In genomic region chr8:122568881-122569309, GRCm38 (mm10) we compare ENCODE assay signal across 8 mouse cellular contexts. TPM values are rescaled to one million over a fixed set of nuclear protein-coding genes. Genes with fewer than 3 reads are reported as not detected.
DNase-seq lines count a peak whose midpoint lies in the region; ATAC-seq lines count a peak whose summit lies in the region.

No protein-coding gene starts in this region.

- intact Hi-C loops in heart, postnatal 10 days (cut with DNase I), result no loop called here

- H3K4me3 ChIP-seq in heart, embryonic 13.5 days, result peak overlapping the region; percentile 93
- H3K4me3 ChIP-seq in hindbrain, embryonic 13.5 days, result peak overlapping the region; percentile 75
- peak overlapping the region; percentile 74 for H3K4me3 ChIP-seq in midbrain, embryonic 13.5 days (replicated peaks)

- H3K36me3 ChIP-seq in heart, embryonic 13.5 days, result peaks cover 47% of the 10 kb centered on the region
- peaks cover 30% of the 10 kb centered on the region for H3K36me3 ChIP-seq in hindbrain, embryonic 13.5 days
- H3K36me3 ChIP-seq in midbrain, embryonic 13.5 days, result peaks cover 31% of the 10 kb centered on the region

- 24% methylated on average over 10 of the region's 10 CpGs for WGBS in heart, embryonic 13.5 days
- WGBS in hindbrain, embryonic 13.5 days, result 15% methylated on average over 10 of the region's 10 CpGs
- 10% methylated on average over 10 of the region's 10 CpGs for WGBS in midbrain, embryonic 13.5 days

- H3K27ac ChIP-seq in heart, embryonic 13.5 days (replicated peaks), result peak overlapping the region; percentile 17; the same call in 1 of the 2 replicates
- H3K27ac ChIP-seq in hindbrain, embryonic 13.5 days, result no peak overlapping the region
- no peak overlapping the region for H3K27ac ChIP-seq in midbrain, embryonic 13.5 days

- H3K4me2 ChIP-seq in heart, embryonic 13.5 days, result peak overlapping the region; percentile 83
- H3K4me2 ChIP-seq in hindbrain, embryonic 13.5 days, result peak overlapping the region; percentile 95
- H3K4me2 ChIP-seq in midbrain, embryonic 13.5 days (replicated peaks), result peak overlapping the region; percentile 95

- no peaks in the 10 kb centered on the region for H3K27me3 ChIP-seq in heart, embryonic 13.5 days (replicated peaks)
- no peaks in the 10 kb centered on the region for H3K27me3 ChIP-seq in hindbrain, embryonic 13.5 days
- H3K27me3 ChIP-seq in midbrain, embryonic 13.5 days, result no peaks in the 10 kb centered on the region

- no peak for ATAC-seq in heart, embryonic 13.5 days (ENCODE audit: extremely low read depth, insufficient number of reproducible peaks, low FRiP score, low TSS enrichment)
- no peak for ATAC-seq in hindbrain, embryonic 13.5 days (ENCODE audit: low FRiP score)
- no peak for ATAC-seq in midbrain, embryonic 13.5 days

- no peak for DNase-seq in heart, postnatal 10 days
- peak; percentile 72 for DNase-seq in MN1 (ENCODE audit: low spot score)
- DNase-seq in Muller cell, postnatal 12 days (ENCODE audit: inconsistent ontology term), result no peak
- DNase-seq in layer of hippocampus, adult 11-12 months (ENCODE audit: low spot score), result no peak
- DNase-seq in layer of hippocampus, postnatal 25 days (ENCODE audit: extremely low spot score in 1 of 2, low spot score in 1 of 2), result no peak

- H3K4me1 ChIP-seq in heart, embryonic 13.5 days, result peaks cover 32% of the 10 kb centered on the region
- peaks cover 28% of the 10 kb centered on the region for H3K4me1 ChIP-seq in hindbrain, embryonic 13.5 days (replicated peaks)
- H3K4me1 ChIP-seq in midbrain, embryonic 13.5 days (replicated peaks), result peaks cover 34% of the 10 kb centered on the region

- no peaks in the 10 kb centered on the region for H3K9me3 ChIP-seq in heart, embryonic 13.5 days
- H3K9me3 ChIP-seq in hindbrain, embryonic 13.5 days, result no peaks in the 10 kb centered on the region
- H3K9me3 ChIP-seq in midbrain, embryonic 13.5 days, result no peaks in the 10 kb centered on the region

- peak overlapping the region; percentile 97 for H3K9ac ChIP-seq in heart, embryonic 13.5 days
- peak overlapping the region; percentile 59 for H3K9ac ChIP-seq in hindbrain, embryonic 13.5 days
- H3K9ac ChIP-seq in midbrain, embryonic 13.5 days (replicated peaks), result peak overlapping the region; percentile 77

RNA-seq across cellular contexts. Expression of gene Cdt1, which starts 1.1 kb away (rescaled TPM):
- 31.0 and 34.6 TPM in 2 replicates for polyA plus RNA-seq in heart, embryonic 13.5 days (2015; fragmentation: Nextera tagmentation; extraction: Ambion mirVana)
- total RNA-seq in heart, postnatal 10 days (2021), result 10 to 100 TPM in 1 of 2 experiments, 1 to 10 TPM in 1; 9.7 to 14.0 TPM
- 9.9 and 10.4 TPM in 2 replicates for polyA plus RNA-seq in hindbrain, embryonic 13.5 days (2015; fragmentation: Nextera tagmentation; extraction: Ambion mirVana)
- polyA plus RNA-seq in midbrain, embryonic 13.5 days (2015; fragmentation: Nextera tagmentation; extraction: Ambion mirVana), result 13.8 and 14.1 TPM in 2 replicates
- total RNA-seq in layer of hippocampus, postnatal 25 days (2021), result 1 to 10 TPM; 1.1 to 1.6 TPM

RNA-seq across cellular contexts. Expression of gene Aprt, which starts 7.8 kb away (rescaled TPM):
- polyA plus RNA-seq in heart, embryonic 13.5 days (2015; fragmentation: Nextera tagmentation; extraction: Ambion mirVana), result 251 and 271 TPM in 2 replicates
- 10 to 100 TPM; 37.9 to 41.8 TPM for total RNA-seq in heart, postnatal 10 days (2021)
- 153 and 157 TPM in 2 replicates for polyA plus RNA-seq in hindbrain, embryonic 13.5 days (2015; fragmentation: Nextera tagmentation; extraction: Ambion mirVana)
- 136 and 152 TPM in 2 replicates for polyA plus RNA-seq in midbrain, embryonic 13.5 days (2015; fragmentation: Nextera tagmentation; extraction: Ambion mirVana)
- total RNA-seq in layer of hippocampus, postnatal 25 days (2021), result 10 to 100 TPM; 62.5 to 69.6 TPM

RNA-seq across cellular contexts. Expression of gene Piezo1, which starts 17.8 kb away (rescaled TPM):
- polyA plus RNA-seq in heart, embryonic 13.5 days (2015; fragmentation: Nextera tagmentation; extraction: Ambion mirVana), result 12.9 and 15.4 TPM in 2 replicates
- total RNA-seq in heart, postnatal 10 days (2021), result 10 to 100 TPM; 40.3 to 43.3 TPM
- polyA plus RNA-seq in hindbrain, embryonic 13.5 days (2015; fragmentation: Nextera tagmentation; extraction: Ambion mirVana), result 2.5 and 3.2 TPM in 2 replicates
- 1.6 and 2.9 TPM in 2 replicates for polyA plus RNA-seq in midbrain, embryonic 13.5 days (2015; fragmentation: Nextera tagmentation; extraction: Ambion mirVana)
- 1 to 10 TPM; 3.6 to 5.7 TPM for total RNA-seq in layer of hippocampus, postnatal 25 days (2021)

RNA-seq across cellular contexts. Expression of gene Galns, which starts 42.4 kb away (rescaled TPM):
- 11.1 and 11.9 TPM in 2 replicates for polyA plus RNA-seq in heart, embryonic 13.5 days (2015; fragmentation: Nextera tagmentation; extraction: Ambion mirVana)
- 1 to 10 TPM; 6.6 to 7.1 TPM for total RNA-seq in heart, postnatal 10 days (2021)
- polyA plus RNA-seq in hindbrain, embryonic 13.5 days (2015; fragmentation: Nextera tagmentation; extraction: Ambion mirVana), result 5.4 and 6.1 TPM in 2 replicates
- polyA plus RNA-seq in midbrain, embryonic 13.5 days (2015; fragmentation: Nextera tagmentation; extraction: Ambion mirVana), result 3.9 and 4.7 TPM in 2 replicates
- total RNA-seq in layer of hippocampus, postnatal 25 days (2021), result 10 to 100 TPM; 11.2 TPM

RNA-seq across cellular contexts. Expression of gene Trappc2l, which starts 42.5 kb away (rescaled TPM):
- polyA plus RNA-seq in heart, embryonic 13.5 days (2015; fragmentation: Nextera tagmentation; extraction: Ambion mirVana), result 55.6 and 74.0 TPM in 2 replicates
- total RNA-seq in heart, postnatal 10 days (2021), result 10 to 100 TPM; 54.7 to 57.4 TPM
- polyA plus RNA-seq in hindbrain, embryonic 13.5 days (2015; fragmentation: Nextera tagmentation; extraction: Ambion mirVana), result 98.9 and 101 TPM in 2 replicates
- polyA plus RNA-seq in midbrain, embryonic 13.5 days (2015; fragmentation: Nextera tagmentation; extraction: Ambion mirVana), result 98.5 and 102 TPM in 2 replicates
- total RNA-seq in layer of hippocampus, postnatal 25 days (2021), result 10 to 100 TPM; 75.2 to 87.6 TPM
